Mouse (Mus musculus) MEL (cell line): ENCODE results near the gene Gm28269. TPM values are rescaled to one million over a fixed set of nuclear protein-coding genes. Genes with fewer than 3 reads are reported as not detected.

Experiments used
- DNase-seq: peaks from one replicate; pipeline ENCODE4 v3.0.0; 2011; ENCODE audit warnings: low read depth, low spot score
- H3K27ac ChIP-seq: 2 replicates; pipeline ENCODE4 v1.5.1; 2012; ENCODE audit warnings: low read depth, mild to moderate bottlenecking, control low read depth, low read length, moderate library complexity; ENCODE audit not compliant: control insufficient read depth
- H3K27me3 ChIP-seq, 2 experiments: fragments of 150-350 bp in 1 of 2; sonication (generic) in 1 of 2; 2 replicates each; pipeline ENCODE4 v1.6.1; 2012; ENCODE audit warnings: low read length in 2 of 2, mild to moderate bottlenecking in 2 of 2, improper control_type of control experiment in 1 of 2, moderate library complexity in 1 of 2; ENCODE audit not compliant: insufficient read depth in 2 of 2, control insufficient read depth in 1 of 2
- H3K36me3 ChIP-seq, 2 experiments: 2 replicates each; pipeline ENCODE4 v1.6.1; 2012 to 2014; ENCODE audit warnings: low read length in 2 of 2, improper control_type of control experiment in 1 of 2, inconsistent platforms in 1 of 2, mild to moderate bottlenecking in 1 of 2; ENCODE audit not compliant: insufficient read depth in 2 of 2, control insufficient read depth in 1 of 2
- H3K4me1 ChIP-seq, 2 experiments: fragments of 150-350 bp in 1 of 2; sonication (generic) in 1 of 2; 2 replicates each; pipeline ENCODE4 v1.6.1; 2012; ENCODE audit warnings: low read length in 2 of 2, improper control_type of control experiment in 1 of 2, mild to moderate bottlenecking in 1 of 2; ENCODE audit not compliant: insufficient read depth in 2 of 2, control insufficient read depth in 1 of 2
- H3K4me3 ChIP-seq, 2 experiments: fragments of 150-350 bp in 1 of 2; sonication (generic) in 1 of 2; 2 replicates each; pipeline ENCODE4 v1.5.1; 2012; ENCODE audit warnings: low read depth in 2 of 2, low read length in 2 of 2, mild to moderate bottlenecking in 2 of 2, moderate library complexity in 2 of 2, control low read depth in 1 of 2, improper control_type of control experiment in 1 of 2; ENCODE audit not compliant: control insufficient read depth in 1 of 2, insufficient read depth in 1 of 2
- H3K79me2 ChIP-seq: 2 replicates; pipeline ENCODE4 v1.6.1; 2012; ENCODE audit warnings: mild to moderate bottlenecking, low read length, moderate library complexity; ENCODE audit not compliant: control insufficient read depth, poor library complexity, insufficient read depth
- H3K9ac ChIP-seq: 2 replicates; pipeline ENCODE4 v1.6.1; 2012; ENCODE audit warnings: low read depth, mild to moderate bottlenecking, control low read depth, low read length, moderate library complexity; ENCODE audit not compliant: control insufficient read depth, poor library complexity, severe bottlenecking
- H3K9me3 ChIP-seq: fragments of 150-350 bp; sonication (generic); replicated peaks from 2 replicates; pipeline ENCODE4 v1.6.1; 2012; ENCODE audit warnings: mild to moderate bottlenecking, low read length, improper control_type of control experiment, moderate library complexity; ENCODE audit not compliant: insufficient read depth
- CHD1 ChIP-seq: IDR thresholded peaks from 2 replicates; pipeline ENCODE4 v1.6.1; 2012; ENCODE audit warnings: low read depth, mild to moderate bottlenecking, inconsistent platforms, low read length, improper control_type of control experiment
- CHD2 ChIP-seq: IDR thresholded peaks from 2 replicates; pipeline ENCODE4 v1.6.1; 2011; ENCODE audit warnings: low read length, improper control_type of control experiment
- E2F4 ChIP-seq: IDR thresholded peaks from 2 replicates; pipeline ENCODE4 v1.6.1; 2011; ENCODE audit warnings: low read depth, low read length, improper control_type of control experiment, borderline replicate concordance
- ELF1 ChIP-seq: IDR thresholded peaks from 2 replicates; pipeline ENCODE4 v1.6.1; 2014; ENCODE audit warnings: low read depth, mild to moderate bottlenecking, inconsistent platforms, low read length, improper control_type of control experiment, moderate library complexity
- HCFC1 ChIP-seq: IDR thresholded peaks from 2 replicates; pipeline ENCODE4 v1.6.1; 2012; ENCODE audit warnings: low read depth, mild to moderate bottlenecking, inconsistent platforms, low read length, improper control_type of control experiment, moderate library complexity
- JUND ChIP-seq: IDR thresholded peaks from 2 replicates; pipeline ENCODE4 v1.6.1; 2011; ENCODE audit warnings: low read depth, mild to moderate bottlenecking, improper control_type of control experiment, low read length
- MAX ChIP-seq: IDR thresholded peaks from 2 replicates; pipeline ENCODE4 v1.6.1; 2011; ENCODE audit warnings: low read length, improper control_type of control experiment
- MEF2A ChIP-seq: IDR thresholded peaks from 2 replicates; pipeline ENCODE4 v1.6.1; 2014; ENCODE audit warnings: low read depth, mild to moderate bottlenecking, inconsistent platforms, low read length, improper control_type of control experiment; ENCODE audit not compliant: poor library complexity, insufficient replicate concordance, severe bottlenecking; ENCODE audit errors: extremely low read depth
- MYC ChIP-seq: IDR thresholded peaks from 2 replicates; pipeline ENCODE4 v1.6.1; 2011; ENCODE audit warnings: low read depth, mild to moderate bottlenecking, low read length, improper control_type of control experiment, moderate library complexity
- NELFE ChIP-seq: IDR thresholded peaks from 2 replicates; pipeline ENCODE4 v1.6.1; 2011; ENCODE audit warnings: low read depth, low read length, improper control_type of control experiment
- NRF1 ChIP-seq: IDR thresholded peaks from 2 replicates; pipeline ENCODE4 v1.6.1; 2014; ENCODE audit warnings: low read depth, mild to moderate bottlenecking, inconsistent platforms, low read length, improper control_type of control experiment, moderate library complexity; ENCODE audit not compliant: poor library complexity, insufficient read depth, severe bottlenecking
- POLR2A ChIP-seq, 2 experiments: IDR thresholded peaks; 2 replicates each; pipeline ENCODE4 v1.6.1; 2011 to 2012; ENCODE audit warnings: low read length in 2 of 2, mild to moderate bottlenecking in 2 of 2, control low read depth in 1 of 2, improper control_type of control experiment in 1 of 2, low read depth in 1 of 2, moderate library complexity in 1 of 2; ENCODE audit not compliant: control insufficient read depth in 1 of 2, insufficient read depth in 1 of 2, poor library complexity in 1 of 2
- POLR2AphosphoS5 ChIP-seq: IDR thresholded peaks from 2 replicates; pipeline ENCODE4 v1.6.1; 2012; ENCODE audit warnings: low read depth, borderline replicate concordance, mild to moderate bottlenecking, inconsistent platforms, low read length, moderate library complexity, mixed read lengths
- RCOR1 ChIP-seq: IDR thresholded peaks from 2 replicates; pipeline ENCODE4 v1.6.1; 2012; ENCODE audit warnings: low read depth, mild to moderate bottlenecking, inconsistent platforms, low read length, improper control_type of control experiment
- SIN3A ChIP-seq: IDR thresholded peaks from 2 replicates; pipeline ENCODE4 v1.6.1; 2012; ENCODE audit warnings: low read length, improper control_type of control experiment, inconsistent platforms
- SMC3 ChIP-seq: IDR thresholded peaks from 2 replicates; pipeline ENCODE4 v1.6.1; 2011; ENCODE audit warnings: low read depth, low read length, improper control_type of control experiment
- TBP ChIP-seq: IDR thresholded peaks from 2 replicates; pipeline ENCODE4 v1.8.0; 2011; ENCODE audit warnings: low read depth, low read length, improper control_type of control experiment
- TCF12 ChIP-seq: IDR thresholded peaks from 2 replicates; pipeline ENCODE4 v1.6.1; 2014; ENCODE audit warnings: low read depth, mild to moderate bottlenecking, inconsistent platforms, low read length, improper control_type of control experiment, moderate library complexity
- ZC3H11A ChIP-seq: IDR thresholded peaks from 2 replicates; pipeline ENCODE4 v1.6.1; 2012; ENCODE audit warnings: low read depth, mild to moderate bottlenecking, inconsistent platforms, low read length, improper control_type of control experiment
- ZKSCAN1 ChIP-seq: IDR thresholded peaks from 2 replicates; pipeline ENCODE4 v1.6.1; 2012; ENCODE audit warnings: low read depth, mild to moderate bottlenecking, inconsistent platforms, low read length, improper control_type of control experiment, moderate library complexity
- ZMIZ1 ChIP-seq: IDR thresholded peaks from 2 replicates; pipeline ENCODE4 v1.6.1; 2012; ENCODE audit warnings: low read depth, mild to moderate bottlenecking, inconsistent platforms, low read length, improper control_type of control experiment, moderate library complexity
- polyA plus RNA-seq, 2 experiments: library from polyadenylated mRNA; stranded (reverse) in 1 of 2; unstranded in 1 of 2; fragments of >175 nt in 1 of 2; fragments of >200 nt in 1 of 2; gene quantifications; 2 replicates each; pipeline versions ENCODE4 v1.2.1 to v1.2.4; 2012; ENCODE audit warnings: low replicate concordance in 2 of 2, low read depth in 1 of 2; ENCODE audit not compliant: insufficient read length in 2 of 2, insufficient read depth in 1 of 2, missing spikeins in 1 of 2
- total RNA-seq: library from RNA; depleted of rRNA; stranded (reverse); fragments of 300-350 nt; gene quantifications from 2 replicates; pipeline ENCODE4 v1.2.3, GENCODE M21; 2012; rRNA removed

The Gm28269 gene
- total RNA-seq = not detected in 2 replicates
- polyA plus RNA-seq = not detected

GRCm38 (mm10) chrX:21744997-21745396, at the start of gene Gm28269:
TSS of gene Gm28269 (minus strand) at chrX:21745097.
- Histone ChIP-seq H3K79me2 (no peaks in the 10 kb centered on the region), H3K27ac (no peak within 1 kb of the TSS), H3K27me3 (no peaks in the 10 kb centered on the region), H3K9ac (no peak within 1 kb of the TSS), H3K4me3 (no peak within 1 kb of the TSS), H3K36me3 (no peaks in the 10 kb centered on the region), H3K4me1 (no peaks in the 10 kb centered on the region), H3K9me3 (no peaks in the 10 kb centered on the region)
- no peak for TF ChIP-seq E2F4
- no peak for TF ChIP-seq ELF1
- no peak for TF ChIP-seq MYC
- TF ChIP-seq JUND = no peak
- TF ChIP-seq POLR2AphosphoS5 = no peak
- no peak for TF ChIP-seq CHD2
- TF ChIP-seq MEF2A = no peak
- TF ChIP-seq ZMIZ1 = no peak
- no peak for TF ChIP-seq NRF1
- no peak for TF ChIP-seq RCOR1
- no peak for TF ChIP-seq MAX
- TF ChIP-seq ZKSCAN1 = no peak
- TF ChIP-seq TBP = no peak
- no peak for TF ChIP-seq HCFC1
- no peak for TF ChIP-seq POLR2A (IDR thresholded peaks at IDR 0.05; ENCODE audit: control insufficient read depth in 1 of 2, insufficient read depth in 1 of 2, low read depth in 1 of 2, low read length in 2 of 2, poor library complexity in 1 of 2)
- no peak for TF ChIP-seq CHD1
- no peak for TF ChIP-seq SMC3
- TF ChIP-seq NELFE = no peak
- TF ChIP-seq TCF12 = no peak
- no peak for TF ChIP-seq SIN3A
- DNase-seq = no peak

GRCm38 (mm10) chrX:21716885-21717284, 28.0 kb downstream of the Gm28269 start:
- H3K4me3 ChIP-seq = no peak overlapping the region
- no peaks in the 10 kb centered on the region for H3K27me3 ChIP-seq
- H3K9ac ChIP-seq = no peak overlapping the region
- H3K79me2 ChIP-seq = no peaks in the 10 kb centered on the region
- DNase-seq = no peak
- no peaks in the 10 kb centered on the region for H3K9me3 ChIP-seq
- TF ChIP-seq MYC (no peak), POLR2A (IDR thresholded peaks at IDR 0.05; ENCODE audit: control insufficient read depth in 1 of 2, insufficient read depth in 1 of 2, low read depth in 1 of 2, low read length in 2 of 2, poor library complexity in 1 of 2) (no peak), ZC3H11A (no peak), JUND (no peak)
- TF ChIP-seq, all 39 proteins: peak for 0
- H3K36me3 ChIP-seq = no peaks in the 10 kb centered on the region
- H3K4me1 ChIP-seq = no peaks in the 10 kb centered on the region
- H3K27ac ChIP-seq = no peak overlapping the region
